ENCODE assay signal across 7 mouse cellular contexts in genomic region chr16:48214976-48215375, GRCm38 (mm10).
"Had no signal": no experiment of that assay in that cellular context is flagged by ENCODE, and none has a peak within 500 bp of the region (broad histone marks: within the 10 kb centered on the region; RNA-seq: fewer than 3 reads in every experiment).

No protein-coding gene starts in this region.

- H3K27me3 ChIP-seq: liver, embryonic 15.5 days; midbrain, embryonic 13.5 days had no signal

- DNase-seq: lung, adult 2 months; lung, postnatal 36 days; thymus, postnatal 4 days had no signal

- H3K27ac ChIP-seq: limb, embryonic 10.5 days; liver, embryonic 15.5 days; midbrain, embryonic 13.5 days; stomach, postnatal 0 days had no signal

- H3K36me3 ChIP-seq: limb, embryonic 10.5 days; liver, embryonic 15.5 days; midbrain, embryonic 13.5 days had no signal

- H3K4me1 ChIP-seq: limb, embryonic 10.5 days; liver, embryonic 15.5 days; midbrain, embryonic 13.5 days had no signal

- H3K4me3 ChIP-seq: limb, embryonic 10.5 days; liver, embryonic 15.5 days; midbrain, embryonic 13.5 days had no signal
